Mouse (Mus musculus): Measurements from ENCODE around the gene Ddx5.
"Not testable (repeated sequence)": the region's sequence is repeated elsewhere in the genome, so short reads cannot be mapped to it uniquely, and the experiment has no call there.

DNA sequence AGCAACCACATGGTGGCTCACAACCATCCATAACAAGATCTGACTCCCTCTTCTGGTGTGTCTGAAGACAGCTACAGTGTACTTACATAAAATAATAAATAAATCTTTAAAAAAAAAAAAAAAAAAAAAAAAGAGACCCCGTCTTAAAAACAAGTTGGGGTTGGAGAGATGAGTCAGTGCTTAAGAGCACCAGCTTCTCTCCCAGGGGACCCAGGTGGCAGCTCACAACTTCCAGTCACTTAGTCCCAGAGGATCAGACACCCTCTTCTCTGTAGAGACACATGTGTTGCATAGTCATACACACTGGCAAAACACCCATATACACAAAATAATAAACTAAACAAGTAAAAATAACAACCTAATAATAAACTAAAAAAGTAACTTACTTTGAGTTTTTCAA is 18.5 kb upstream of the Ddx5 start:
- TF ChIP-seq CTCF (IDR thresholded peaks at IDR 0.05; ENCODE audit: control insufficient read depth, insufficient read depth, insufficient read length); MYOG (IDR thresholded peaks at IDR 0.05; ENCODE audit: control insufficient read depth, extremely low read depth, insufficient read length); MAX (IDR thresholded peaks at IDR 0.05); USF1 (IDR thresholded peaks at IDR 0.05; ENCODE audit: low read depth): not testable (repeated sequence)
